Mouse (Mus musculus) thymus, postnatal 14 days (tissue): ENCODE data around the gene Cldn15.
"Not testable (repeated sequence)": the region's sequence is repeated elsewhere in the genome, so short reads cannot be mapped to it uniquely, and the experiment has no call there.

Experiments used
- DNase-seq: peaks from one replicate; pipeline ENCODE4 v3.0.0; 2021

The Cldn15 gene

GRCm38 (mm10) chr5:136966331-136966730 lies at the start of gene Cldn15:
TSS of gene Cldn15 (plus strand) at chr5:136966616.
- DNase-seq = no peak

GRCm38 (mm10) chr5:136917613-136918242 lies 48.7 kb upstream of the Cldn15 start:
- DNase-seq = no peak

- peak; percentile 73 for DNase-seq
Measured at GRCm38 (mm10) chr5:136918655-136919472, 47.6 kb upstream of the Cldn15 start.

- peak; percentile 18 for DNase-seq
Measured at GRCm38 (mm10) chr5:136919546-136920301, 46.7 kb upstream of the Cldn15 start.

- no peak for DNase-seq
Measured at GRCm38 (mm10) chr5:136922830-136923229, 43.6 kb upstream of the Cldn15 start.

GRCm38 (mm10) chr5:136923751-136924478 lies 42.5 kb upstream of the Cldn15 start:
- DNase-seq = no peak

GRCm38 (mm10) chr5:136929073-136929472 lies 37.3 kb upstream of the Cldn15 start:
- peak; percentile 82 for DNase-seq

GRCm38 (mm10) chr5:136931896-136932295 lies 34.5 kb upstream of the Cldn15 start:
- DNase-seq = no peak

- no peak for DNase-seq
Measured at GRCm38 (mm10) chr5:136932956-136933355, 33.5 kb upstream of the Cldn15 start.

GRCm38 (mm10) chr5:136933930-136934329 lies 32.5 kb upstream of the Cldn15 start:
- no peak for DNase-seq

- DNase-seq = peak; percentile 14
Measured at GRCm38 (mm10) chr5:136935905-136936695, 30.3 kb upstream of the Cldn15 start.

- no peak for DNase-seq
Measured at GRCm38 (mm10) chr5:136936750-136937149, 29.7 kb upstream of the Cldn15 start.

GRCm38 (mm10) chr5:136937621-136938020 lies 28.8 kb upstream of the Cldn15 start:
- no peak for DNase-seq

- DNase-seq = peak; percentile 53
Measured at GRCm38 (mm10) chr5:136939284-136939683, 27.1 kb upstream of the Cldn15 start.

- DNase-seq = not testable (repeated sequence)
Measured at GRCm38 (mm10) chr5:136940029-136940428, 26.4 kb upstream of the Cldn15 start.

- no peak for DNase-seq
Measured at GRCm38 (mm10) chr5:136940845-136941560, 25.4 kb upstream of the Cldn15 start.

- no peak for DNase-seq
Measured at GRCm38 (mm10) chr5:136942781-136943180, 23.6 kb upstream of the Cldn15 start.

GRCm38 (mm10) chr5:136943382-136943781 lies 23.0 kb upstream of the Cldn15 start:
- DNase-seq = no peak

- no peak for DNase-seq
Measured at GRCm38 (mm10) chr5:136945084-136945483, 21.3 kb upstream of the Cldn15 start.

- DNase-seq = no peak
Measured at GRCm38 (mm10) chr5:136947874-136948273, 18.5 kb upstream of the Cldn15 start.
